Mouse (Mus musculus) fibroblast of lung, adult 2 months (primary cell): ENCODE measurements around the gene Prr13.
A peak's percentile ranks its signal among the peaks of the same experiment; 100 is the strongest.

Experiments used
- DNase-seq: peaks from one replicate; pipeline ENCODE4 v3.0.0-alpha.2; 2011; ENCODE audit warnings: low read depth

The Prr13 gene

GRCm38 (mm10) chr15:102505073-102505769 is 46.4 kb downstream of the Prr13 start:
- DNase-seq, result no peak

GRCm38 (mm10) chr15:102505770-102506463 is 47.1 kb downstream of the Prr13 start:
- DNase-seq, result no peak

GRCm38 (mm10) chr15:102506464-102506830 is 47.6 kb downstream of the Prr13 start:
- no peak for DNase-seq

GRCm38 (mm10) chr15:102506864-102507263 is 48.0 kb downstream of the Prr13 start:
- DNase-seq, result no peak

- DNase-seq, result no peak
These were observed 48.7 kb downstream of the Prr13 start for GRCm38 (mm10) chr15:102507561-102507960.

GRCm38 (mm10) chr15:102508336-102508735 is 49.5 kb downstream of the Prr13 start:
- DNase-seq, result no peak

- no peak for DNase-seq
These were observed 51.3 kb downstream of the Prr13 start for GRCm38 (mm10) chr15:102510110-102510509.

- peak; percentile 46 for DNase-seq
These were observed 51.9 kb downstream of the Prr13 start for GRCm38 (mm10) chr15:102510590-102511284.

- DNase-seq, result no peak
These were observed 52.5 kb downstream of the Prr13 start for GRCm38 (mm10) chr15:102511285-102511833.

- no peak for DNase-seq
These were observed 53.2 kb downstream of the Prr13 start for GRCm38 (mm10) chr15:102512010-102512409.
